Mouse (Mus musculus): ENCODE data around the gene Clasp2. TPM values are rescaled to one million over a fixed set of nuclear protein-coding genes. Genes with fewer than 3 reads are reported as not detected.

The Clasp2 gene
- polyA plus RNA-seq, 1 experiment from 2014 or later = 123 TPM

DNA sequence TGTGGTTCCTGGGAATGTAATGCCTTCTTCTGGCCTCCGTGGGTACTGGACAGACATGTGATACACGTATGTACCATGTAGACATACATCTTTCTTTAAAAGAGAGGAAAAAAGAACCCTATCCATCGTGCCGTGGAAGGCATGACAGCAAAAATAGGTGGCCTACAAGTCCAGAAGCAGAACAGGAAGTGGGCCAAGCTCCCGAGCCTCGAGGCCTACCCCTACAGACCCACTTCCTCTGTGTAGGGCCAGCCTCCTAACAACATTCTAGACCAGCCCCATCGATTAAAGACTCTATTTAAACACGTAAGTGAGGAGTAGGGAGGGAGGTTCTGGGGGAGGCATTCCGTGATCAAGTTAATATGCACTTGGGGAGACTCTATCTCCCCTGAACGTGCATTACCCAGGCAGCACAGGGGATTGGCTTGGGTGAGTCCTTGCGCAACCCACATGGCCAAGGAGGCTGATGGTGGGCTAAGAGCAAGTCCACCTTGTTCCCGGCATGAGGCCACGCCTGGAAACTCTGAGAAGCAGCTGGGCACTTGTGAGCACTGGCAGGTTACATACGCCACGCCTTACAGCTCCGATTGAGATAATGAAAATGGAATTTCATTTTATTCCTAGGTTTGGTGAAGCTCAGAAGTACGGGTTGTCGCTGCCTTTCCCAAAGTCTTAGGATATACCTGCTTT, 14.1 kb upstream of the Clasp2 start:
- WGBS = 90% methylated on average over 18 of the region's 18 CpGs
- ATAC-seq (ENCODE audit: low FRiP score) = no peak
- Histone ChIP-seq H3K4me3 (replicated peaks) (no peak overlapping the region), H3K36me3 (no peaks in the 10 kb centered on the region), H3K9ac (replicated peaks) (no peak overlapping the region), H3K27ac (replicated peaks) (no peak overlapping the region), H3K4me2 (no peak overlapping the region), H3K4me1 (no peaks in the 10 kb centered on the region), H3K9me3 (replicated peaks) (no peaks in the 10 kb centered on the region), H3K27me3 (replicated peaks) (no peaks in the 10 kb centered on the region)

- WGBS = 74% methylated on average over 3 of the region's 3 CpGs
- Histone ChIP-seq H3K27me3 (replicated peaks) (no peaks in the 10 kb centered on the region), H3K4me1 (no peaks in the 10 kb centered on the region), H3K4me2 (no peak overlapping the region), H3K9me3 (replicated peaks) (no peaks in the 10 kb centered on the region), H3K27ac (replicated peaks) (no peak overlapping the region), H3K4me3 (replicated peaks) (no peak overlapping the region), H3K9ac (replicated peaks) (no peak overlapping the region), H3K36me3 (no peaks in the 10 kb centered on the region)
- no peak for ATAC-seq (ENCODE audit: low FRiP score)
Measured at GRCm38 (mm10) chr9:113731540-113731939, 9.7 kb upstream of the Clasp2 start.

DNA sequence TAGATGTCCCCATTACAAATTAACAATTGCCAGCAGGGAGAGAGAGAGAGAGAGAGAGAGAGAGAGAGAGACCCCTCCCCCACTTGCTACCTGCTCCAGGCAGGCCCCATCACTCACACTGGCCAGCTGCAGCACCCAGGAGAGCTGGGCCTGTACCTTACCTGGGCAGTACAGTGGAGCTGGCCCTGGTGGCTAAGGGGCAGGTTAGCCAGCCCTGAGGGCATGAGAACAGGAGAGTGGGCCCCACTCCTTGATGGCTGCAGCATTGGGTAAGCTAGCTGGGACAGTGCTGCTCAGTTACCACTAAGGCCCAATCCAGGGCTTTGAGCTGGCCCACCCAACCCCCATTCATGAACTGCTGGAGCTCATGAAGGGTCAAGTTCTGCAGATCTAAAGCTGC, 5.4 kb upstream of the Clasp2 start:
- no peak overlapping the region for H3K4me3 ChIP-seq (replicated peaks)
- peaks cover 6% of the 10 kb centered on the region for H3K4me1 ChIP-seq

DNA sequence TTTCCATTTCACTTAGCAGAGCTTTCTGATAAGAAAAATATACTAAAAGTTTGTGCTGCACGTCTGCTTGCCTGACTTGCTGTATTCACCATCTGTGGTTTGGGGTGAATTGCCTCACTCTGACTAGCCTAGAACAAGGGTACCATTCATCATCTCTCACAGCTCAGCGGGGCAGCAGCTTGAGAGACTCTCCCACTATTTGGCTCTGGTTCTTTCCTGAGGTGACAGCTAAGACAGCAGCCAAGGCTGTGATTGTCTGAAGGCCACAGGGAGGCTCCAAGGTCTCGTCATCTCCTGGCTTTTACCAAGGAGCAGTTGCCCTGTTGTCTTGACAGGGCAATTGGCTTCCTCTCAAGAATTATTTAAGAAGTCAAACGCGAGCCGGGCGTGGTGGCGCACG, 3.3 kb upstream of the Clasp2 start:
- H3K9me3 ChIP-seq (replicated peaks) = no peaks in the 10 kb centered on the region
- H3K27me3 ChIP-seq (replicated peaks) = no peaks in the 10 kb centered on the region
- peaks cover 12% of the 10 kb centered on the region for H3K4me1 ChIP-seq
- no peak overlapping the region for H3K9ac ChIP-seq (replicated peaks)
- no peak overlapping the region for H3K4me3 ChIP-seq (replicated peaks)
- no peak overlapping the region for H3K4me2 ChIP-seq
- no peak for ATAC-seq (ENCODE audit: low FRiP score)
- 76% methylated on average over 9 of the region's 9 CpGs for WGBS
- H3K27ac ChIP-seq (replicated peaks) = no peak overlapping the region
- H3K36me3 ChIP-seq = no peaks in the 10 kb centered on the region

More for the DNA sequence above, 5.4 kb upstream of the Clasp2 start:
- Histone ChIP-seq H3K4me2 (no peak overlapping the region), H3K36me3 (no peaks in the 10 kb centered on the region), H3K27ac (replicated peaks) (no peak overlapping the region), H3K9ac (replicated peaks) (no peak overlapping the region), H3K27me3 (replicated peaks) (no peaks in the 10 kb centered on the region), H3K9me3 (replicated peaks) (no peaks in the 10 kb centered on the region)
- no peak for ATAC-seq (ENCODE audit: low FRiP score)

DNA sequence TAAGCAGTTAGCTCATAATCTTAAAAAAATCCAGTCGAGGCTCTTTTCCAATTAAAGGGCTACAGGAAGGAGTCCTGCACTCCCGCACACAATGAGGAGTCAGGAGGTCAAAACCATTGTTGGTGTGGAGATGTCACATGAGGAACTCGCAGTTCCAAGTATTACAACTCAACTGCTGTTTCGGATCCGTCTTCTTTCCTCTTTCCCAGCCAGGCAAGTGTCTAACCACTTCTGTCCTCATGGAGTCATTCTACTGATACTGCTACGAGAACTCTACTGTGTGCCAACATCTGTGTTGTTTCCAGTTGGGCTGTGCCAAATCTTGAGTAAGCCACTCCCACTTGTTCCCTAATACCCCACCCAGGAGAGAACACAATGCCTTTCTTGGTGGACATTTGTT, 2.3 kb upstream of the Clasp2 start:
- ATAC-seq (ENCODE audit: low FRiP score) = no peak
- Histone ChIP-seq H3K4me2 (no peak overlapping the region), H3K36me3 (no peaks in the 10 kb centered on the region), H3K27ac (replicated peaks) (no peak overlapping the region), H3K9me3 (replicated peaks) (no peaks in the 10 kb centered on the region), H3K4me1 (peaks cover 12% of the 10 kb centered on the region), H3K9ac (replicated peaks) (no peak overlapping the region), H3K27me3 (replicated peaks) (no peaks in the 10 kb centered on the region), H3K4me3 (replicated peaks) (no peak overlapping the region)
- WGBS = 81% methylated on average over 6 of the region's 6 CpGs

DNA sequence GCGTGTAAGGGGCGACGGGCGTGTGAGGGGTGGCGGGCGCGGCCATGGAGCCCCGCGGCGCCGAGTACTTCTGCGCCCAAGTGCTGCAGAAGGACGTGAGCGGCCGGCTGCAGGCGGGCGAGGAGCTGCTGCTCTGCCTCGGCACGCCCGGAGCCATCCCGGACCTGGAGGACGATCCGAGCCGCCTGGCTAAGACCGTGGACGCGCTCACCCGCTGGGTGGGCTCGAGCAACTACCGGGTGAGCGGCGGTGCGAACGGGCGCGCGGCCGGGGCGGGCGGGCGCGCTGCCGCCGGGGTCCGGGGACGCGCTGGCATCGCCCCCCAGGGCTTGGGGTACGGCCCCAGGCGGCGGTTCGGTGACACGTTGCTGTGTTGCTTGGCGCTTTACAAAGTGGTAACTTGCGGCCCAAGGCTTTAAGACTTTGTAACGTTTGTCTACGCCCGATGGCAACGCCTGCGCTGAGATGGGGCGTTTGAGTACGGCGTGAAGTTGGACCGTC, 414 bp downstream of the Clasp2 start:
- under 1% methylated on average over 64 of the region's 64 CpGs for WGBS
- Histone ChIP-seq H3K9me3 (replicated peaks) (no peaks in the 10 kb centered on the region), H3K27ac (replicated peaks) (peak overlapping the region; percentile 81), H3K4me1 (peaks cover 12% of the 10 kb centered on the region), H3K36me3 (no peaks in the 10 kb centered on the region), H3K27me3 (replicated peaks) (no peaks in the 10 kb centered on the region), H3K4me2 (peak overlapping the region; percentile 92), H3K9ac (replicated peaks) (peak overlapping the region; percentile 72), H3K4me3 (replicated peaks) (peak overlapping the region; percentile 99)
- ATAC-seq (ENCODE audit: low FRiP score) = peak; percentile 78

GRCm38 (mm10) chr9:113742361-113742794, 1.1 kb downstream of the Clasp2 start:
- Histone ChIP-seq H3K27ac (replicated peaks) (no peak overlapping the region), H3K36me3 (no peaks in the 10 kb centered on the region), H3K4me2 (peak overlapping the region; percentile 92), H3K27me3 (replicated peaks) (no peaks in the 10 kb centered on the region), H3K9ac (replicated peaks) (peak overlapping the region; percentile 72; the same call in 1 of the 2 replicates), H3K9me3 (replicated peaks) (no peaks in the 10 kb centered on the region), H3K4me3 (replicated peaks) (peak overlapping the region; percentile 99), H3K4me1 (peaks cover 12% of the 10 kb centered on the region)
- WGBS = 5% methylated on average over 17 of the region's 17 CpGs
- ATAC-seq (ENCODE audit: low FRiP score) = 0 out of 2 replicates have a peak, but pooled peaks have one; percentile 30

GRCm38 (mm10) chr9:113743291-113743690, 2.0 kb downstream of the Clasp2 start:
- no peak overlapping the region for H3K4me2 ChIP-seq
- H3K27ac ChIP-seq (replicated peaks) = no peak overlapping the region
- H3K9me3 ChIP-seq (replicated peaks) = no peaks in the 10 kb centered on the region
- H3K36me3 ChIP-seq = no peaks in the 10 kb centered on the region
- no peak for ATAC-seq (ENCODE audit: low FRiP score)
- H3K27me3 ChIP-seq (replicated peaks) = no peaks in the 10 kb centered on the region
- 49% methylated on average over 3 of the region's 3 CpGs for WGBS
- H3K9ac ChIP-seq (replicated peaks) = no peak overlapping the region
- H3K4me1 ChIP-seq = peaks cover 12% of the 10 kb centered on the region
- H3K4me3 ChIP-seq (replicated peaks) = no peak overlapping the region

- no peak for ATAC-seq (ENCODE audit: low FRiP score)
- WGBS = 80% methylated on average over 7 of the region's 7 CpGs
- Histone ChIP-seq H3K36me3 (no peaks in the 10 kb centered on the region), H3K9me3 (replicated peaks) (no peaks in the 10 kb centered on the region), H3K27me3 (replicated peaks) (no peaks in the 10 kb centered on the region), H3K4me1 (no peaks in the 10 kb centered on the region), H3K4me2 (no peak overlapping the region), H3K27ac (replicated peaks) (no peak overlapping the region), H3K9ac (replicated peaks) (no peak overlapping the region), H3K4me3 (replicated peaks) (no peak overlapping the region)
Measured at GRCm38 (mm10) chr9:113749356-113749755, 8.1 kb downstream of the Clasp2 start.

GRCm38 (mm10) chr9:113755888-113756719, 14.8 kb downstream of the Clasp2 start:
- Histone ChIP-seq H3K4me1 (no peaks in the 10 kb centered on the region), H3K36me3 (no peaks in the 10 kb centered on the region), H3K9ac (replicated peaks) (no peak overlapping the region), H3K4me3 (replicated peaks) (no peak overlapping the region), H3K27me3 (replicated peaks) (no peaks in the 10 kb centered on the region), H3K4me2 (no peak overlapping the region), H3K27ac (replicated peaks) (no peak overlapping the region), H3K9me3 (replicated peaks) (no peaks in the 10 kb centered on the region)
- 91% methylated on average over 15 of the region's 15 CpGs for WGBS
- no peak for ATAC-seq (ENCODE audit: low FRiP score)

- H3K9ac ChIP-seq (replicated peaks) = no peak overlapping the region
- H3K4me2 ChIP-seq = no peak overlapping the region
- no peaks in the 10 kb centered on the region for H3K4me1 ChIP-seq
Measured at GRCm38 (mm10) chr9:113758472-113758871, 17.2 kb downstream of the Clasp2 start.

GRCm38 (mm10) chr9:113759684-113760083, 18.4 kb downstream of the Clasp2 start:
- Histone ChIP-seq H3K36me3 (no peaks in the 10 kb centered on the region), H3K27ac (replicated peaks) (no peak overlapping the region), H3K4me1 (no peaks in the 10 kb centered on the region), H3K9ac (replicated peaks) (no peak overlapping the region), H3K27me3 (replicated peaks) (no peaks in the 10 kb centered on the region), H3K9me3 (replicated peaks) (no peaks in the 10 kb centered on the region), H3K4me2 (no peak overlapping the region), H3K4me3 (replicated peaks) (no peak overlapping the region)
- no peak for ATAC-seq (ENCODE audit: low FRiP score)
- 97% methylated on average over 1 of the region's 1 CpGs for WGBS

More at GRCm38 (mm10) chr9:113758472-113758871, 17.2 kb downstream of the Clasp2 start:
- Histone ChIP-seq H3K36me3 (no peaks in the 10 kb centered on the region), H3K27ac (replicated peaks) (no peak overlapping the region), H3K9me3 (replicated peaks) (no peaks in the 10 kb centered on the region), H3K4me3 (replicated peaks) (no peak overlapping the region), H3K27me3 (replicated peaks) (no peaks in the 10 kb centered on the region)
- WGBS = 95% methylated on average over 10 of the region's 10 CpGs
- ATAC-seq (ENCODE audit: low FRiP score) = no peak

All from neural tube, embryonic 15.5 days (tissue).